Mouse (Mus musculus): ENCODE measurements around the gene Jdp2. TPM values are rescaled to one million over a fixed set of nuclear protein-coding genes. Genes with fewer than 3 reads are reported as not detected.
"Not testable (repeated sequence)": the region's sequence is repeated elsewhere in the genome, so short reads cannot be mapped to it uniquely, and the experiment has no call there.

Gene Jdp2
- polyA plus RNA-seq, 1 experiment, result 45.8 TPM

DNA sequence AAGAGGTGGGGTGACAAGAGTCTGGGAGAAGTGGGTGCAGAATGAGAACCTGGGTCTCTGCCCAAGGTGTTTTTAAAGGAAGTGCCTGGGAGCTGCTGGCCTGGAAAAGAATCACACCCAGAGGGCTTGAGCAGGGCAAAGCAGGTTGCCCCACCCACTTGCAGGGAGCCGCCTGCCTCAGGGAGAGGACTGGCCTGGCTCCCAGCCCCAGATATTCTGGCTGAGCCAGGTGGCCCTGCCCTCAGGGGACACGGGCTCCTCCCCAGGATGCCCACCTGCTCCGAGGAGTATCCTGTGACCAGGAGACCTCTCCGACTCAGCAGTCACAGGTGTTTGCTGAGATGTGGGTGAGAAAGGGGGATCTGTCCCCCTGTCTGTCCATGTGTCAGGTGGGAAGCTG, 32.4 kb downstream of the Jdp2 start:
- DNase-seq (ENCODE audit: extremely low spot score in 1 of 2, low spot score in 1 of 2), result no peak

DNA sequence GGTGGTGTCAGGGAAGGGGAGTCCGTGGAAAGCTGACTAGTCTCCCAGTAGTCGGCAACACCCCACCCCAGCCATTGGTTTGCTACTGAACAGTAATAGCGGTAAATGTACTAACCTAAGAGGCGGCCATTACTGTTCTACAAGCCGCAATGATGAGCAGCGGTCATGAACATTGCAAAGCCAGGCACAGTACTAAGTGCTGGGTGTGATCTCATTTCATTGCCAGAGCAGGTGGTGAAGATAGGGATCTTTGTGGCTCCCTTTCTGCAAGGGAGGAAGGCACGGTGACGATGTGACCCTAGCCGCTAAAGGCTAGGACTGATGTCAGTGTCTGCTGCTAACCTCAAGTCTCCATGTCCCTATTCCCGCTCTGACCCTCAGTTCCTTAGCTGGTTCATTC, 33.5 kb downstream of the Jdp2 start:
- no peak for DNase-seq (ENCODE audit: extremely low spot score in 1 of 2, low spot score in 1 of 2)

DNA sequence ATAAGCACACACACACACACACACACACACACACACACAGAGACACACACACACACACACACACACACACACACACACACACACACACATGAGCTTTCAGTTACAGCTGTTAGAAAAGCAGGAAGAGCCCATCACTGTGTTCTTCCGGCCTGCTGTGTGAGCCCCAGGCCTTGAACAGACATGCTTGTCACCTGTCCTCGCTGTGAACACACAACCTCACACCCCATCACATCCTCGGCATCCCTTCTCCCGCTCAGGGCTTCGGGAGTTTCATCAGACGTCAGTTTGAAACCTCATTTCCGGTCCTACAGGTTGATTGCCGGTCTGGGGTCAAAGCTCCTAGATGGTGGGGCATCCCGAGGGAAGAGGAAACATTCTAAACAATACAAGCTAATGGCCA, 39.1 kb downstream of the Jdp2 start:
- DNase-seq (ENCODE audit: extremely low spot score in 1 of 2, low spot score in 1 of 2), result no peak

DNA sequence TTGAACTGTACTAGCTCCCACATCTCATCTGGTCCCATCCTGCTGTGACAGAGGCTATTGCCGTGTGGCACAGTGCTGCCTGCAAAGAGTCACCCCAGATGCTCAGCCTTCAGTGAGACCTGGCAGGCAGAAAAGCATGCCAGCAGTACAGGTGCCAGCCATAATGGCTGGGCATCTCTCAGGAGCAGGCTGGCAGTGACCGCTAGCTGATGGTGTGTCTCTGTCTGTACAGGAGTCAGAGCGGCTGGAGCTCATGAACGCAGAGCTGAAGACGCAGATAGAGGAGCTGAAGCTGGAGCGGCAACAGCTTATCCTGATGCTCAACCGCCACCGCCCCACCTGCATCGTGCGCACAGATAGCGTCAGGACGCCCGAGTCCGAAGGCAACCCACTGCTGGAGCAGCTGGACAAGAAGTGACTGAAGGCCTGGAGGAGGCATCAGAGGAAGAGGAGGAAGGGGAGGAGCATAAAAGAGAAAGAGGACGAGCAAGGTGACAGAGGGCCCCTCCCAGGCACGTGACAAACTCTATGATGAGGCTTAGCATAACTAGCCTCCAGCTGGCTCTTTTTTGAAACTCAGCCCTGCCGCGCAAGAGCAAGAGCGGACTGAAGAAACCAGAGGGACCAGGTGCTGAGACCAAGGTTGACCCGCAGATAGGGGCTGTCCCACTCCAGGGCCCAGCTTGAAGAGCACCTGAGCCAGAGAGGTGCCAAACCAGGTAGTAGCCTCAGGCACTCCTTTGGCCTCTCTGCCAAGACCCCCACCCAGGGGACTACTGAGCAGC, 39.9 kb downstream of the Jdp2 start:
- no peak for DNase-seq (ENCODE audit: extremely low spot score in 1 of 2, low spot score in 1 of 2)

DNA sequence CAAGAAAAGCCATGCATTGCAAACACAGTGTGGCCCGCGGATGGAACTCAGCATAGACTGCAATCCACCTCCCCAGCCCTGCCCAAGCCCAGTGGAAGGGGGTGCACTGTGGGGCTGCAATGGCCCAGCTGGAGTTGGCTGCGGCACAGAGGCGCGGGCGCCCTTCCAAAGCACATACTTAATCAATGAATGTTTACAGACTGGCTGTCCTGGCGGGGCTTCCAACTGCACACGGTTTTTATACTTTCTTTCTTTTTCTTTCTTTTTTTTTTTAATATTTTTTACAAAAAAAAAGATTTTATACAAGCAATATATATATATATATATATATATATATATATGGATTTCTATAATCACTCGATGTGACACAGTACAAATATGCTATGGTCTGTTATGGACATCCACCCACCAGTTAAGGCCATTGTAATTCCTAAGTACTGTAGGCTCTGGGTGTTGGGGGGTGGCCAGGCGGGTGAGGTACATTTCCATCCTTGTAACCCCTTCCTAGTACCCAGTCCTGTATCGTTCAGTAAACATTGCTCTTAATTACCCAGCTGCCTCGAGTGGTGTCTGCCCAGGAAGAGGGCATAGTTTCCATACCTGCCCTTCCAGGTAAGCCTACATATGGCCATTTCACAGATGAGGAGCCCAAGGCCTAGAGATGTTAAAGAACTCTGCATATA, 40.6 kb downstream of the Jdp2 start:
- peak in 1 of 2 experiments; percentile 69 for DNase-seq (ENCODE audit: extremely low spot score in 1 of 2, low spot score in 1 of 2)

DNA sequence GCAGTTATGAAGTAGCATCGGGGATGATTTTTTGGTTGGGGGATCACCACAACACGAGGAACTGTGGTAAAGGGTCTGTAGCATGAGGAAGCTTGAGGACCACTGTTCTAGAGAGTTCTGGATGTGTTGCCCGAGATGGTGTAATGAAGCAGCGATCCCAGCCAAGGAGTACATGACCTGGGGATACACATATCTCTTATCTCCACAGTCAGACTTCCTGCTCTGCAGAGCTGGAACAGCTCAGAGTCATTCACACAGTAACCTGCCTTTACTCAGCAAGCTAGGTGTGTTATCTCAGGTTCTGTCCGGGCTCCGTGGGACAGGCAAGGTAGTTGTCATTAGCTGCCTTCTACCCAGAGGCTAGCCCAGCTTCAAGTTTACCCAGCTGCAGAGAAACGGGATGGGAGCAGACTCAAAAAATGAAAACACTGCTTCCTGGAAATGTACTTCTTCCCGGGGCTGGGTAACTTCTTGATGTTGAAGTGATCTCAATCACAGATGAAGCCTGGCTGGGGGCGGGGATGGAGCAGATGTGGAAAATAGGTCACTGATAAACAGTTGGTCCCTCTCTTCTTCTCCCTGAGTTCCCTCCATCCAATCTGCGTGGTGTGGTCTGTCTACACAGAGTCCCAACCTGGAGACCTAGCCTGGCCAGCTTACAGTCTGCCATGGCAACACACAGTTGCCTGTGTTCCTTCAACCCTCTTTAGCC, 42.2 kb downstream of the Jdp2 start:
- no peak for DNase-seq (ENCODE audit: extremely low spot score in 1 of 2, low spot score in 1 of 2)

DNA sequence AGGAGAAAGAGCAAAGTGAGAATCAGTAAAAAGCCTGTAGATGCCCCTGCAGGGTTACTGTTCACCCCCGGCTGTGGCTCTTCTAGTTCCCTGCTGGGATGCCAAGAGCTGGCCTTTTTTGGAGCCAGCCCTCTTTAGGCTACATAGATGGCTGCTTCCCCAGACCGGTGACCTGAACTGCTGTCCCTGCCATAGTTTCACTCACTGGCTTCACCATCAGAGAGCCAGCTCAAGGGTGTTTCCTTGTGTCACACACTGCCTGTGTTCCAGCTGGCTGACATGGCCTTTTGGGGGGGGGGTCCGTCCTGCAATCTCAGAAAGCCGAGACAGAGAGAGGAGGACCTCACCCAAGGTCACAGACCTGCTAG, 42.7 kb downstream of the Jdp2 start:
- DNase-seq (ENCODE audit: extremely low spot score in 1 of 2, low spot score in 1 of 2), result no peak

DNA sequence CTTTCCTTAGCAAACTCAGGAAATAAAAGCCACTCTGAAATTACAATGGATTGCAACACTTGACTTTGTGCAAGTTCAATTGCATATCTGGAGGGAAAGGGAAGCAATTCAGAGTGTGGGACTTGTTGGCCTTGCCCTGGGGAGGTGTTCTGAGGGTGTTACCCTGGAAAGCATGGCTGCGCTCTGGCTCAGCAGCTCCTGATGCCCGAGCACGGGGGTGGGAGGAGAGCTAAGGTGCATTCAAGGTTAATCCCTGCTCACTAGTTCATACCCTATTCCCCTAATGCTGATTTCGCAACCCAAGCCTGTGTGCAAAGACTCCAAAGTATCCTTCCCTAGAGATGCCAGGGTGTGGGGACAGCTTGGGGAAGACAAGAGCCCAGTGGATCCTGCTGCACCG, 44.9 kb downstream of the Jdp2 start:
- no peak for DNase-seq (ENCODE audit: extremely low spot score in 1 of 2, low spot score in 1 of 2)

DNA sequence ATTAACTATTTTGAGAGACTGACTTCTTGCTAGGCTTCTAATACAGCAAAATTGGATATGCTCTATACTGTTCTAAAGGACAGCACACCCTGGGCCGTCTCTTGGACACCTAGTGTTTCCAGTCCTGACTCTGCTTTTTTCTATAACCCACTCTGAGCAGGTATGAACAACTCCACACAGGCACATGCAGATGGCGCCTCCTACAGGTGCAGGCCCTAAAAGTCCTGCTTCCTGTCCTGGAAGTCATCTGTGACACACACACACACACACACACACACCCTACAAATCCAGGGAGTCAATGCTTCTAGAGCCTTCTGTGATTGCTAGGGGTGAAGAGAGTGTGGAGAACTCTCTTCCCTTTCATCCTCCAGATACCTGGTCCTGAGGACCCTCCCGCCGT, 46.8 kb downstream of the Jdp2 start:
- no peak for DNase-seq (ENCODE audit: extremely low spot score in 1 of 2, low spot score in 1 of 2)

DNA sequence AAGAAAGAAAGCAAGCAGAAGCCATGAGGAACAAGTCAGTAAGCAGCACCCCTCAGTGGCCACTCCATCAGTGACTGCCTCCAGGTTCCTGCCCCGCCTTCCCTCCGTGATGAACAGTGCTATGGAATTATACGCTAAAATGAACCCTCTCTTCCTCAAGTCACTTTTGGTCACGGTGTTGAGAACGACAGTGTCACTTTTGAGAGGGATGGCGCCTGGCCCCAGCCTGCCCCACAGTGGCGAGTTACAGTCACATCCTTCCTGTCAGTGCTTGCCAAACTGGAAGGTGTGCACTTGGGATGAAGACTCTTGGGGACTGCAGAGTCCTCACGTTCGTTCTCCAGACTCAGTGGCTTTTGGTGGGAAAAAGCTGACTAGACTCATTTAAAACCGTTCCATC, 48.5 kb downstream of the Jdp2 start:
- DNase-seq (ENCODE audit: extremely low spot score in 1 of 2, low spot score in 1 of 2), result no peak

DNA sequence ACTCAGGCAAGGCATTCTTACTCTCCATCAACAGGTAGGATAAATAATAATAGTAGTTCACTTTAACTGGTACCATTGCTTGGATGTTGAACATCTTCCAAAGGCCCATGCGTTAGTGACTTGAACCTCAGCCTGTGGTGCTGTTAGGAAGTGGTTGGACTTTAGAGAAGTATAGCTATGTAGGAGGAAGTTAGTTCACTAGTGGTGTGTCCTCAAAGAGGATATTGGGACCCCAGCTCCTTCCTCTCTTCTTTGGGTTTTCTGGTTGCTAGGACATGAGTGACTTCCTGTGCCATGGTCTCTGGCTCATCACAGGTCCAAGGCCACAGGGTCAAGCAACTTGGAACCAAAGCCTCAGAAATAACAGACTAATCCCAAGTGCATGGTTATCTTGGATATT, 49.1 kb downstream of the Jdp2 start:
- DNase-seq (ENCODE audit: extremely low spot score in 1 of 2, low spot score in 1 of 2), result no peak

DNA sequence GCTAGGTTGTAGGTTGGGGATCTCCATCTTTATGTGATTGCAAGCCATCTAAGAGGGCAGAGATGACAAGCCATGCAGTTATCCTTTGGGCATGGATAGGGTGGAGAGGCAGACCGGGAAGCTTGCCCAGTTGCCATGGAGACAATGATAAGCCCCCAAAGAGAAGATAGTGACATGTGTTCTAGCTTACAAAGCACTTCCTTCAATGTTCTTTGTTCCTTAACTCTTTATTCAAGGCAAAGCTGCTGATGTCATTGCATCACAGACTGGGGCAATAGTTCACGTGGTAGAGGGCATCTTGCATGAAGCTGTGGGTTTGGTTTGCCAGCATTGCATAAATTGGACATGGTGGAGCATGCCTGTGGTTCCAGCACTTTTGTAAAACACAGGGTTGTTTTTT, 60.5 kb downstream of the Jdp2 start:
- no peak for DNase-seq (ENCODE audit: extremely low spot score in 1 of 2, low spot score in 1 of 2)

DNA sequence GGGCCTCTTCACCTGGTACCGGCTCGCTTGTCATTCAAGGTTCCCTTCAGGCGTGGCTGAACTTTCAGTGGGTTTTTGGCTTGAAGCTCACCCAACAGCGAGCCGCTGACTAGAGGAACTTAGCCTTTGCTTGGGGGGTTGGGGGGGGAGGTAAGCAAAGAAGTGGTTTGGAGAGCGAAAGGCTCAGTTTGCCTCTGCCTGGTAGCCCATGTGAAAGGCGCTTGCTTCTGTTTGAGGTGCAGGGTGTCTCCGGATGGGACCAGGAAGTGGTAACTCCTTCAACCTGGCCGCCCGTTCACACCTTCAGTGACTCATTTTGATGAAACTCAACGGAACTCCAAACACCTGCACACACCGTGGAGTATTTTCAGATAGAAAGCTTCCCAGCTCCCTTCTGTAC, 62.0 kb downstream of the Jdp2 start:
- DNase-seq (ENCODE audit: extremely low spot score in 1 of 2, low spot score in 1 of 2), result no peak

DNA sequence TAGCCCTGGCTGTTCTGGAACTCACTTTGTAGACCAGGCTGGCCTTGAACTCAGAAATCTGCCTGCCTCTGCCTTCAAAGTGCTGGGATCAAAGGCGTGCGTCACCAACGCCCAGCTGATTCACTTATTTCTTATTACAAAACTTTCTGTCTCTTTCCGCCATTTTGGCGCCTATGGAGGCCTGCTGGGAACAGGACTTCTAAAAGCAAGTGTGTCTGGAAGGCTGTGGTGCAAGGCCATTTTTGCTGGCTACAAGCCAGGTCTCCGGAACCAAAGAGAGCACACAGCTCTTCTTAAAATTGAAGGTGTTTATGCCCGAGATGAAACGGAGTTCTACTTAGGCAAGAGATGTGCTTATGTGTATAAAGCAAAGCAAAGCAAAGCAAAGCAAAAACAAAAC, 63.4 kb downstream of the Jdp2 start:
- DNase-seq (ENCODE audit: extremely low spot score in 1 of 2, low spot score in 1 of 2), result not testable (repeated sequence)

DNA sequence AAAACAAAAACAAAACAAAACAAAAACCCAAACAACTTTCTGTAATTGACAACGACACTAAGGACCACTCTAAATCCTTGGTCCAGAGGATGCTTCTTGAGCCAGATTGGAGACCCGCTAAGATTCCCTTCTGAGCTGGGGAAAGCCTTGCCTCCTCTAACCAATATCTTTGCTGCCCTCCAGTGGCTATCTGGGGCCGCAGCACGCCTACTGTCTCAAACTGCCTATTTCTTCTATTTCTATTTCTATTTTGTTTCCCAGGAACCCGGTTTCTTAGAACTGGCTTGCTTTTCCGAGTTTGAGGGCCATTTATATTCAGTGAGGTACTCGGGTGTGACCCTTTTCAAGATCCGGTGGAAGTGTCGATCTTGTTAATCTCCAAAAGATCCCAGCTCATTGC, 64.1 kb downstream of the Jdp2 start:
- peak in 1 of 2 experiments; percentile 90 for DNase-seq (ENCODE audit: extremely low spot score in 1 of 2, low spot score in 1 of 2)

DNA sequence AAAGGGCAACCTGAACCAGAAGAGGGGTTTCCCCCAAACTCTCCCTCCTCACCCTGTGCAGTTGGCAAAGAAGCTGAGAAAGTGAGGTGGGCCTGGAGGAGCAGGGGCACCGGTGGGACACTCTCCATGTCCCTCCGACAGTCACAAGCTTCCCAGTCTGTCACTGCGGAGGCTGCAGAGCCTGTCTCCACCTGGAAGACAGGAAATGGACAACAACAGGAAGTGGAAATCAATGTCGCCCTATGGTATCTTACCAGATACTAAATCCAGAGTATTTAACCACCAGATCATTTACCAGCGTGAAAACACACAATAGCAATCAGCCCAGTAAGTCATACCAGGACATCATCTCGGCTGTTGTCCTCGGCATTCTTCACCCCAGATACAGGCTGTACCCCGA, 67.3 kb downstream of the Jdp2 start:
- no peak for DNase-seq (ENCODE audit: extremely low spot score in 1 of 2, low spot score in 1 of 2)

DNA sequence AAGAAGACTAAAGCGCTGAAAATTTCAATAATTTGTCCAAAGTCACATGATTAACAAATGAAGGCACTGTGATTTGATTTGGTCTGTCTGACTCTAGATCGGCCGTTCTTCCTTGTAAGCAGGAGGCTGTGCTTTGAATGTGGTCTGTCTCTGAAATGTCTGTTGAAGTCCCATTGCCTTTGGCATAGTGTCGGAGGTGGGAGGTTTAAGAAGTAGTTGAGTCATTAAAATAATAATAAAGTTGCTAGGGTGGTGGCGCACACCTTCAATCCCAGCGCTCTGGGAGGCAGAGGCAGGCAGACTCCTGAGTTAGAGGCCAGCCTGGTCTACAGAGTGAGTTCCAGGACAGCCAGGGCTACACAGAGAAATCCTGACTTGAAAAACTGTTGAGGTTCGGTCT, 68.2 kb downstream of the Jdp2 start:
- DNase-seq (ENCODE audit: extremely low spot score in 1 of 2, low spot score in 1 of 2), result no peak

DNA sequence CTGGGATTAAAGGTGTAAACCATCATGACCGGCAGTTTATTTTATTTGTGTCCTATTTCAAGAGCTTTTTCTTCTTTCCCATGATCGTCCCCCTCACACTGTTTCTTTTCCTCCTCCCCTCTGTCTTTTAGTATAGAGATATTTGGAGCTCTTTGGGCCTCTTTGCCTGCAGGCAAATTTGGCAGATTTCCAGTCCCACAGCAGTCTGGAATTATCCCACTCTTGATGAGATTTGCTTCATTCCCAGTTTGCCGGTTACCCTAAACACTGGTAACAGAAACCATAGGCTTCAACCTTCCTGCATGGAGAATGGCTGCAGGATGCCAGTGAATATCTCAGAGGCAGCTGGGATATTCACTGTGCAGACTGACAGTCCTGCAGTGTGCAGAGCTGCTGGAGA, 69.9 kb downstream of the Jdp2 start:
- DNase-seq (ENCODE audit: extremely low spot score in 1 of 2, low spot score in 1 of 2), result no peak

DNA sequence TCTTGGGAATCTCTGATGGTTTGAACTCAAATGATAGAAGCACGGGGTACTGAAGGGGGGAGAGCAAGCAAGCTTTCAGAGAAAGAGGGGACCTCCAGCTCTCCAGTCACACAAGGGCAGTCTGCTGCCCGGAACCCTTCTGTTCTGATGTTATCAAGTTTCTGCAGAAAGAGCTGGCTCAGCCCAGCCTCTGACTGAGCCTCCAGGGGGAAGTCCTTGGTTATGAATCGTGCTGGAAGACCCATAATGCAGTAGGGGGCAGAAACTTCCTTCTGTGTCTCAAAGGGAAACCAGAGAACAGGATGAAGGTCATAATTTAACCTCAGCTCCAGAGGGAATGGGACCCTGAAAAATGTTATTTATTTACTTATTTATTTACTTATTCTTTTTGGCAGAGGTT, 71.3 kb downstream of the Jdp2 start:
- no peak for DNase-seq (ENCODE audit: extremely low spot score in 1 of 2, low spot score in 1 of 2)

DNA sequence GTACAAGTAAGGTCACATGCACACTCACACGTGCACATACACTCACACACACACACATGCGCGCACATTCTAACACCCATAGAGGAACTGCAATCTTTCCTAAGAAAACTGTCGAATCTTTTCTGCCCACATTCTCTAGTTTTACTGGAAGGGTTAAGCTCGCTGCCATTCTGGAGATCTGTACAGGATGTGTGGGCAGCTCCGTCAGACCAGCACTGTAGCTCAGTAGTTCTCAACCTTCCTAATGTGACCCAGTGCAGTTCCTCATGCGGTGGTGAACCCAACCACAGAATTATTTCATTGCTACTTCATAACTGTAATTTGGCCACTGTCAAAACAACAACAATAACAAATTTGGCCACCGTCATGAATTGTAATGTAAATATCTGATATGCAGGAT, 75.1 kb downstream of the Jdp2 start:
- DNase-seq (ENCODE audit: extremely low spot score in 1 of 2, low spot score in 1 of 2), result no peak

DNA sequence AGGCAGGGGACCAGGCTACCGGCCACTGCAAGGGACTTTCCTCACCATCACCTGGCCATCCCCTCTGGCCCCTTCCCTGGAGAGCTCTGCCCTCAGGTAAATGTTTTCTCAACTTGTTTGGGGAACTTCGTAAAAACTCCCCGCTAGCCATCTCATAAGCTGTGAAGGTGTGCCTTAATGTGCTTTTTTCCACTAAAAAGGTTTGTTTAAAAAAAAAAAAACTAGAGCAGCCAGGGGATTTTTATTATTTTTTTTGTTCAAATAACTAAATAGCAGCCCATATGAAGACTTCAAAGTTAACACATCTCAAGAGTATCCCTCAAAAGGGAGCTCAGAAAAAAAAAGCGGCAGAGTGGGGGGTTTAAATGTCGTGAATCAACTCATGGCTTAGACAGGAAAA, 80.3 kb downstream of the Jdp2 start:
- DNase-seq (ENCODE audit: extremely low spot score in 1 of 2, low spot score in 1 of 2), result no peak

DNA sequence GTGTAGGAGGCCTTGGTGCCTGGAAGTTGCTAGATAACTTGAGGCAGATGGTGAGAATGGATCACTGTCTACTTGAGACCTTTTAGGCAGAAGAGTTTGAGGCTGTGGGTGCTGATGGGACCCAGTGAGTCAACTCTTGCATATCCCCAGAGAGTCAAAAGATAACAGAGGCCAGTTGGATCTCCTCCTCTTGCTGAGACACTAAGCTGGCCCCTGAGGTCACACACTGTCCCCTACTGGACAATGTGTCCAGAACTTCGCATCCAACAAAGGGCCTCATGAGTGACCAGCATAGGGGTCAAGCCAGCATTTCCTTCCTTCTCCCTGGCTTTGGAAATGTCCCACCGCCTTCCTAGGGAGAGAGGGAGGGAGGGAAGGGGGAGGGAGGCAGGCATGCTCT, 81.0 kb downstream of the Jdp2 start:
- DNase-seq (ENCODE audit: extremely low spot score in 1 of 2, low spot score in 1 of 2), result no peak
